Mouse (Mus musculus) forebrain, embryonic 11.5 days (tissue): ENCODE measurements around the gene Rnf6. TPM values are rescaled to one million over a fixed set of nuclear protein-coding genes. Genes with fewer than 3 reads are reported as not detected.

Source experiments
- ATAC-seq: fragments of 200-750 bp; cut with Nextera tagmentation; replicated peaks from 2 replicates; pipeline ENCODE4 v1.8.0; 2017; ENCODE audit warnings: moderate TSS enrichment; ENCODE audit not compliant: low FRiP score
- DNase-seq: peaks from one replicate; pipeline ENCODE4 v3.0.0-alpha.2; 2017; ENCODE audit warnings: low spot score
- H3K27ac ChIP-seq: fragments of 300-500 bp; sonication (generic); 2 replicates; pipeline ENCODE4 v1.5.1; 2014; ENCODE audit warnings: low read depth, low read length
- H3K27me3 ChIP-seq: fragments of 300-500 bp; sonication (generic); 2 replicates; pipeline ENCODE4 v1.6.1; 2014; ENCODE audit warnings: mild to moderate bottlenecking, low read length, mixed read lengths; ENCODE audit not compliant: control insufficient read depth, insufficient read depth
- H3K36me3 ChIP-seq: fragments of 300-500 bp; sonication (generic); 2 replicates; pipeline ENCODE4 v1.6.1; 2014; ENCODE audit warnings: mild to moderate bottlenecking, low read length, moderate library complexity, mixed read lengths; ENCODE audit not compliant: control insufficient read depth, insufficient read depth
- H3K4me1 ChIP-seq: fragments of 300-500 bp; sonication (generic); replicated peaks from 2 replicates; pipeline ENCODE4 v1.6.1; 2014; ENCODE audit warnings: low read length, mixed read lengths; ENCODE audit not compliant: control insufficient read depth, insufficient read depth
- H3K4me2 ChIP-seq: fragments of 300-500 bp; sonication (generic); 2 replicates; pipeline ENCODE4 v1.6.1; 2014; ENCODE audit warnings: low read depth, mild to moderate bottlenecking, low read length, moderate library complexity, mixed read lengths; ENCODE audit not compliant: severe bottlenecking
- H3K4me3 ChIP-seq: fragments of 300-500 bp; sonication (generic); 2 replicates; pipeline ENCODE4 v1.5.1; 2014; ENCODE audit warnings: low read depth, low read length
- H3K9ac ChIP-seq: fragments of 300-500 bp; sonication (generic); 2 replicates; pipeline ENCODE4 v1.6.1; 2014; ENCODE audit warnings: low read length
- H3K9me3 ChIP-seq: fragments of 300-500 bp; sonication (generic); 2 replicates; pipeline ENCODE4 v1.6.1; 2016; ENCODE audit warnings: low read length, mixed read lengths; ENCODE audit not compliant: control insufficient read depth
- WGBS: fragments of 180-500 bp; shearing (Covaris S2); extraction: QIAGEN DNeasy Blood & Tissue Kit; methylation state at CpG from one replicate; pipeline ENCODE4 v1.1.7; 2014; 5-methylcytosine and 5-hydroxymethylcytosine counted together
- polyA plus RNA-seq: library from polyadenylated mRNA; unstranded; fragments of >200 nt; fragmentation: Nextera tagmentation; extraction: Ambion mirVana; gene quantifications from 2 replicates; pipeline ENCODE4 v1.2.1, GENCODE M21; 2014

Rnf6 gene
- 22.7 and 25.0 TPM in 2 replicates for polyA plus RNA-seq

DNA sequence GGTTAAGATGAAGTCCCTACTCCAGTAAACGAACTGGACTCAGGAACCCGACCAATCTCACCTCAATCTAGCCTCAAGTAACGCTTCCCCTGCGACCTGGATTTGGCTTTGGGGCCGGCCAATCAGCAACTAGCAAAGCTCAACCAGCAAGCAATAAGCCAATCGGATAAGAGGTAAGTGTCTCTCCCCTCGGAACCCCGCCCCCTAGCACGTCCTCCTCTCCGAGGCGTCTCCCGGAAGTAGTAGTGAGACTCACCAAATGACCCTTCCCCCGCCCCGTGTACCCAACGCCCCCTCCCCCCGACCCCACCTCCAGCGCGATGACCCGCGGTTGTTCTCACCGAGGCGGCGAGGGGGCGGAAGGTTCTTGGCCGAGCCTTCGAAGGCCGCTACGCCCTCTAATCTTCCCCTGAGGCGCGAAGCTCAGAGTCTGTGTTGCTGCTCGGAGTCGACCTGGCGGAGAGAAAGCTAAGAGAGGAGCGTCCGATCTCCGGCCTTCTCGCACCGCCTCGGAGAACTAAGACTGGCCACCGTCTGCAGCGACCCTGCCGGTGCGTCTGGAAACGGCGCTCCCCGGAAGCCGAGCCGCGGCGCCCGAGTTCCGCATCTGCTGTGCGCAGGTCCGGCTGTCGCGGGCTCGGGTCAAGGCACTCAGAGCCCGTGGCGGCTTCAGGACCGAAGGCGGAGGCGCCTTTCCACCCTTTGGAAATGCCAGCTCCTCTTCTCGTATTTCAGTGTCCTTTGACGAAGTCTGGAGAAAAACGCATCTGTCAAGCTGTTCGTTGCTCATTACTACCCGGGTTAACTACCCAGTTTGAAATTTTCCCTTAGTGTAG lies at the start of gene Rnf6:
Rnf6 (minus strand) TSS at position 677 of the 836 bp plus-strand sequence.
- peak; percentile 96 for DNase-seq
- no peaks in the 10 kb centered on the region for H3K27me3 ChIP-seq
- WGBS: under 1% methylated on average over 67 of the region's 67 CpGs

DNA sequence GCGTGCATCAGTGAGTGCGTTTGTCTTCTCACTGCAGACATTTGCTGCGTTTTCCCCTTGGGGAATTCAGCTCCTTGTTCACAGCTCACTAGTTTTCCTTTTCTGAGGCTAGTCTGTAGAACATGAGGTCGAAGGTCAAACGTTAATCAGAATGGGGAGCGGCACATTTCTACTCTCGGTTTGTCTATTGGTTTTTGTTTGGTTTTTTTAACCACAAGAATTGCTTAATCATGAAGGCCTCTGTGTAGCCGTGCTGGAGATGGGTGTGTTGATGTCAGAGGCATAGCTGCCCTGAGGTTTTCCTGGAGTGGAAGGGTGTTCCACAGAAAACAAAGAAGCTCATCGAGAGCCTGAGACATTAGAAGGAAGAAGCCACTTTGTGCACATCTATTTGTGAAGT lies 49.2 kb upstream of the Rnf6 start:
- no peak overlapping the region for H3K4me3 ChIP-seq
- ATAC-seq: no peak
- DNase-seq: no peak
- no peak overlapping the region for H3K9ac ChIP-seq
- H3K27me3 ChIP-seq: no peaks in the 10 kb centered on the region
- no peaks in the 10 kb centered on the region for H3K9me3 ChIP-seq
- no peaks in the 10 kb centered on the region for H3K36me3 ChIP-seq
- H3K4me1 ChIP-seq: no peaks in the 10 kb centered on the region
- H3K27ac ChIP-seq: no peak overlapping the region
- H3K4me2 ChIP-seq: no peak overlapping the region
- 93% methylated on average over 9 of the region's 9 CpGs for WGBS

More for the DNA sequence above, at the start of gene Rnf6:
- peak within 1 kb of the TSS; percentile 79 for H3K9ac ChIP-seq
- peaks cover under 1% of the 10 kb centered on the region for H3K36me3 ChIP-seq
- H3K4me3 ChIP-seq: peak within 1 kb of the TSS; percentile 50
- H3K4me1 ChIP-seq: peaks cover 5% of the 10 kb centered on the region; the same call in 1 of the 2 replicates
- peak within 1 kb of the TSS; percentile 88 for H3K27ac ChIP-seq
- no peaks in the 10 kb centered on the region for H3K9me3 ChIP-seq
- H3K4me2 ChIP-seq: peak within 1 kb of the TSS; percentile 74
- peak; percentile 100 for ATAC-seq

DNA sequence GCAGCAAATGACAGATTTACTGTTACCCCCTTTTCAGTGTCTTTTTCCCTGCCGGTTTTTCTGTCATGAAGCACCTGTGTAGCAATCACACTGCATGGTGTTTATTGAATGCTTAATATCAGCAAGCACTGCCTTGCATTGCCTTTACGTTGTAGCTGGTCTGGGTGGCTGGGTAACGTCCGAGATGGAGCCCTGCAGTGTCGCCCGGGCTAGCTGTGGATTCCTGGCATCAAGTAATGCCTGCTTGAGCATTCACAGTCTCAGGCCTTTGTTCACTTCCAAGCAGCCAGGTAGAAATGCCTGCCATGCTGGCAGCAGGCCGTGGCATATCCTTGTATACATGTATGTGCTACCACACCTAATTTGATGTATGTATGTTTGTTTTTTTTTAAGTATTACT lies 46.4 kb upstream of the Rnf6 start:
- H3K36me3 ChIP-seq: no peaks in the 10 kb centered on the region
- no peak overlapping the region for H3K4me2 ChIP-seq
- H3K27me3 ChIP-seq: no peaks in the 10 kb centered on the region
- ATAC-seq (no peak), DNase-seq (no peak)
- WGBS: 93% methylated on average over 7 of the region's 7 CpGs
- H3K4me3 ChIP-seq: no peak overlapping the region
- no peaks in the 10 kb centered on the region for H3K9me3 ChIP-seq
- H3K27ac ChIP-seq: no peak overlapping the region
- H3K9ac ChIP-seq: no peak overlapping the region
- no peaks in the 10 kb centered on the region for H3K4me1 ChIP-seq

DNA sequence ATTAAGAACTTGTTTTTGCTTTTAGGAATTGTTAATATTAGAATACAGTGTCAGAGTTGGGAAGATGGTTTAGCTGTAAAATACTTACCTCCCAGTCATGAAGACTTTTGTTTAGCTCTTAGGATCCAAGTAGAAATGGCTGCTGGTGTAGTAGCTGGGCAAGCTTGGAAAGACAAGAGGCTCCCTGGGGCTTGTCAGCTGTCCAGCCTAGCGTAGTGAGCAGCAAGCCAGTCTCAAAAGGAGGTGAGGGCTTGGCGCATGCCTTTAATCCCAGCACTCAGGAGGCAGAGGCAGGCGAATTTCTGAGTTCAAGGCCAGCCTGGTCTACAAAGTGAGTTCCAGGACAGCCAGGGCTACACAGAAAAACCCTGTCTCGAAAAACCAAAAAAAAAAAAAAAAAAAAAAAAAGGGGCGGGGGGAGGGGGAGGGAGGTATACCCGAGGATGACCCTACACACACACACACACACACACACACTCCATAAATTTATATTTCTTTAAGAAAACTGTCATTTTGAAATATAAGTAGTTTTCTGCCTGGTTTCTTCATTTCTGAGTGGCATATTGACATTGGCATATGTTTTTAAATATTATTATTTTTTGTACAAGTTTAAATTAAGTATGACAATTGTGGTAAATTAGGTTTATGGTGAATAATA lies 44.7 kb upstream of the Rnf6 start:
- no peaks in the 10 kb centered on the region for H3K4me1 ChIP-seq
- no peak overlapping the region for H3K4me2 ChIP-seq
- H3K4me3 ChIP-seq: no peak overlapping the region
- H3K27me3 ChIP-seq: no peaks in the 10 kb centered on the region
- no peak for ATAC-seq
- no peak for DNase-seq
- H3K27ac ChIP-seq: no peak overlapping the region
- WGBS: 83% methylated on average over 4 of the region's 6 CpGs
- no peaks in the 10 kb centered on the region for H3K9me3 ChIP-seq
- H3K9ac ChIP-seq: no peak overlapping the region
- no peaks in the 10 kb centered on the region for H3K36me3 ChIP-seq

DNA sequence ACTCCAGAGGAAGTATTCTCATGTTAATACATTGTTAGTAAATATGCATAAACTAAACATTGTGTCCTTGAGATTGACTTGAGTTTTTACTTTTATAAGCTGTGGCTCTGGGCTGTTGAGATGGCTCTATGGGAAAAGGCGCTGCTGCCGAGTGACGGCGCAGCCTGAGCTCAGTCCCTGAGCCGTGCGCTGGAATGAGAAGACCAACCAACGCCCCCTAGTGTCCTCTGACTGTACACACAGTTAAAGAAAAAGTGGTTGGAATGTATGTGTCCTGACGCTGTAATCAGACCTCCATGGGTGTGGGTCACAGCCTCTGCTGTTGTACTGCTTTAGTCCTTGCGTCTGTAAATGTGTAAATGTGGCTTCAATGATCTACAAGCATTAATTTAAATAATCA lies 38.6 kb upstream of the Rnf6 start:
- Histone ChIP-seq H3K27me3 (no peaks in the 10 kb centered on the region), H3K36me3 (no peaks in the 10 kb centered on the region), H3K4me3 (no peak overlapping the region), H3K9ac (no peak overlapping the region), H3K4me1 (no peaks in the 10 kb centered on the region), H3K4me2 (no peak overlapping the region), H3K27ac (no peak overlapping the region), H3K9me3 (no peaks in the 10 kb centered on the region; the same call in 1 of the 2 replicates)
- DNase-seq (no peak), ATAC-seq (no peak)
- WGBS: 54% methylated on average over 9 of the region's 9 CpGs

DNA sequence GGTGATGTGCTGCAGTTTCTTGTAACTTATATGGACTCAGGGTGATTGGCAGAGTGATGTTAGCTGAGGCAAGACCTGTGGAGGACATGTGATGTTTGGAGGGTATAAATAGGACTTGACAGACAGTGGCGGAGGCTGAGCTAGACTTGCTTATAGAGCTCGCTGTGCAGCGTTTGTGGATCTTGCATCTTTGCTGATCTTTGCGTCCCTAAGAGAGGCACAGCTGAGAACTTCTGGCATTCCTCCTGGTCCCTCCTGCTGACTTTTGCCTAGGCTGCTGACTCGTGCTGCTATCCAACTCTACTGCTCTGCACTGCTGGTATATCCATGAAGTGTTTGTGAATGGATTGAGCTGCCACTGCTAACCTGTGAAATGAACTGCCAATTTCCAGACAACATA lies 32.3 kb upstream of the Rnf6 start:
- no peak overlapping the region for H3K4me2 ChIP-seq
- DNase-seq (no peak), ATAC-seq (no peak)
- no peak overlapping the region for H3K27ac ChIP-seq
- no peak overlapping the region for H3K9ac ChIP-seq
- no peak overlapping the region for H3K4me3 ChIP-seq
- H3K36me3 ChIP-seq: no peaks in the 10 kb centered on the region
- H3K4me1 ChIP-seq: no peaks in the 10 kb centered on the region
- no peaks in the 10 kb centered on the region; the same call in 1 of the 2 replicates for H3K9me3 ChIP-seq
- WGBS: 91% methylated on average over 5 of the region's 5 CpGs
- no peaks in the 10 kb centered on the region for H3K27me3 ChIP-seq

DNA sequence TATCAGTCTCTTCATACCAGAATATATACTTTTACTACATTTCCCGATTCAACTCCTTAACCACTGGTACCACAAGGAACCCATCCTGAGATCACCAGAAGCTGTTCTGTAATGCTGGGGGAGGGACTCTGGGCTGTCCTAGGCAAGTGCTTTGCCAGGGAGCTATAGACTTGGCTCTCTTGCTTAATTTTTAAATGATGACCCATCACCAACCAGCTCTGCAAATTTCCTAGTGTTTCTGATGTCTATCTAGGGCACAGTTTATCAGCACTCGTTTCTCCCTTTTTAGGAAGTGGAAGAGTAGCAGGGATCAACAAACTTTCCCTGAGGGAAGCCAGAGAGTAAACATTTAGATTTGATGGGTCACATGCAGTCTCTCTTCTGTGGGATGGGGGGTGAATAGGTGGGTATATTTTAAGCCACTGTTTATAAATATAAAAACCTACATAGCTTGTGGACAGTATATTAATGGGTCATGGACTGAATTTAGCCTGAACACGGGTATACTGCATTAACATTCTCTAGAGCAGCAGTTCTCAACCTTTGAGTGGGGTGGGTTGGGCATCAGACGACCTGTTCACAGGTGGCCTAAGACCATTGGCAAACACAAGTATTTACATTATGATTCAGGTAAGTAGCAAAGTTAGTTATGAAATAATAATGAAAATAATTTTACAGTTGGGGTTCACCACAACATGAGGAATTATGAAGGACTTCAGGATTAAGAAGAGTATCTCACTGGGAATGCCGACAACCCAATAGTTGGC lies 30.5 kb upstream of the Rnf6 start:
- Histone ChIP-seq H3K9me3 (no peaks in the 10 kb centered on the region), H3K4me3 (no peak overlapping the region), H3K9ac (no peak overlapping the region), H3K27me3 (no peaks in the 10 kb centered on the region), H3K4me2 (no peak overlapping the region), H3K27ac (no peak overlapping the region), H3K4me1 (no peaks in the 10 kb centered on the region), H3K36me3 (no peaks in the 10 kb centered on the region)
- DNase-seq (no peak), ATAC-seq (no peak)
- 89% methylated on average over 5 of the region's 5 CpGs for WGBS

DNA sequence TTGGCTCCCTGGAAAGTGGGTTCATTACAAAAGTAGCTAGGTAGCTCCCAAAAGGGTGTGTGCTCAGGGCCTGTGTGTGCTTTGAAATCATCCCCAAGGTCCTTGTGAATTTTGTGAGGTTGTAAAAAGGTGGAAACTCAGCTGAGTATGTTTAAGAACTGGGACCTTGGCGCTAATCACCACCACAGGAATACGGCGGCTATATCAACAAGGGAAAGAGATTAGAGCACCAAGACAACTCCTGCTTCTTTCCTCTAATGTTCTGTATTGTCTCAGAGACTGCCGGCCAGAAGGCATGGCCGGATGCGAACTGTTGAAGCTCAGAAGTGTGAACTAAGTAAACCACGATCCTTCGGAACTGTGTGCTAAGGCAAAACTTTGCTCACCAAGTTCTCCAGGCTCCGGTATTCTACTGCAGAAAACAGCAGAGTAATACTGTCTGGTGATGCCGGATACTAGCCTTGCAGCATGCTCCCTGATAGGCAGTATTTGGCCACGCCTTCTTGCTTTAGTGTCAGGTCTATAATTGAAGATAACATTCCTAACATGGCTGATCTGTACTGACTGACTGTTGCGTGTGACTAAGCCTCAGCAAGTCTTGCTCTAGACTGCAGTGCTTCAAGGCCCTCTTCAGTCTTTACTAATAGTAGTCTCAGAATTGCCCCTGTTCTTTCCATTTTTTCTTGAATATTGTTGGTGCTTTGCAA lies 29.2 kb upstream of the Rnf6 start:
- DNase-seq (no peak), ATAC-seq (no peak)
- H3K4me3 ChIP-seq: no peak overlapping the region
- H3K27ac ChIP-seq: no peak overlapping the region
- no peaks in the 10 kb centered on the region for H3K4me1 ChIP-seq
- H3K36me3 ChIP-seq: no peaks in the 10 kb centered on the region
- no peak overlapping the region for H3K9ac ChIP-seq
- WGBS: 90% methylated on average over 12 of the region's 12 CpGs
- no peak overlapping the region for H3K4me2 ChIP-seq
- no peaks in the 10 kb centered on the region for H3K27me3 ChIP-seq
- no peaks in the 10 kb centered on the region for H3K9me3 ChIP-seq
